Mouse (Mus musculus) heart, adult 8-10 months (tissue): ENCODE measurements at regions not wholly inside any gene's neighbourhood (a gene's known extent, or its start where the extent isn't known, plus 50 kb on each side); places are given as distances from the start of the nearest gene placed in this dataset.

Experiments used
- DNase-seq: peaks from one replicate; pipeline ENCODE4 v3.0.0; 2022; ENCODE audit warnings: low spot score

DNA sequence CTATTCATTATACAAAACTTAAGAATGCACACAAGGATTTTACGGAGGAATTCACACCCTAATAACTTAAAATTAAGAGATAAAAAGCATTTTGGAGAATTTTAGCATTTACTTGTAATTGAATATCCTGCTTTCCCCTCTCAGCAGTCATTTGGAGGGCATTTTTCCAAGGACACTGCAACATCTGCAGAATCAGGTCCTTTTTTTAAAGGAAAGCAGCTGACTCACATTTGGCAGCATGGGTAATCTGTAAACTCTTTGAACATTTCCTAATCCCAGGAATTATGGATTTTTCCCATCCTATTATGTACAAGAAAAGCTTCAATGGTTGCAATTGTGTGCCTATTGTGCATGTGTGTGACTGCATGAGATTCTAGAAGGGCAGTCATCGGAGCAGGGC is 112.0 kb downstream of the Gm19410 start:
- DNase-seq, result no peak

DNA sequence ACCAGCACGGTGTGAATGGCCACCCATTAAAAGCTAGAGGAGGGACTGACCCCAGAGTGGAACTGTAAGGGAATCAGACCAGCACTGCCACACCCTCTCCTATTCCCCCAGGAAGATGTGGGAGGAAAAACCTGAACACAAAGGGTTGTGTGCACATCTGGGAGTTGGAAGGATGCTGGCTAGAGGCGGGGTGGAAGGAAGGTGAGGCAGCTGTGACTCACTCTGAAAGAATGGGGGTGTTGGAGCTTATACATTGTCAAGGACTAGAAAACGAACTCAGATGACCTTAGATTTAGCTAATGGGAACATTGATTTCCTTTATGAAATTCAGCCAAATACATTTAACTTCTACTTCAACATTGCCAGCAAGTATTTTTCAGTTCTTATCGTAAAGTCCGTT is 116.2 kb downstream of the Gm19410 start:
- peak; percentile 86 for DNase-seq

DNA sequence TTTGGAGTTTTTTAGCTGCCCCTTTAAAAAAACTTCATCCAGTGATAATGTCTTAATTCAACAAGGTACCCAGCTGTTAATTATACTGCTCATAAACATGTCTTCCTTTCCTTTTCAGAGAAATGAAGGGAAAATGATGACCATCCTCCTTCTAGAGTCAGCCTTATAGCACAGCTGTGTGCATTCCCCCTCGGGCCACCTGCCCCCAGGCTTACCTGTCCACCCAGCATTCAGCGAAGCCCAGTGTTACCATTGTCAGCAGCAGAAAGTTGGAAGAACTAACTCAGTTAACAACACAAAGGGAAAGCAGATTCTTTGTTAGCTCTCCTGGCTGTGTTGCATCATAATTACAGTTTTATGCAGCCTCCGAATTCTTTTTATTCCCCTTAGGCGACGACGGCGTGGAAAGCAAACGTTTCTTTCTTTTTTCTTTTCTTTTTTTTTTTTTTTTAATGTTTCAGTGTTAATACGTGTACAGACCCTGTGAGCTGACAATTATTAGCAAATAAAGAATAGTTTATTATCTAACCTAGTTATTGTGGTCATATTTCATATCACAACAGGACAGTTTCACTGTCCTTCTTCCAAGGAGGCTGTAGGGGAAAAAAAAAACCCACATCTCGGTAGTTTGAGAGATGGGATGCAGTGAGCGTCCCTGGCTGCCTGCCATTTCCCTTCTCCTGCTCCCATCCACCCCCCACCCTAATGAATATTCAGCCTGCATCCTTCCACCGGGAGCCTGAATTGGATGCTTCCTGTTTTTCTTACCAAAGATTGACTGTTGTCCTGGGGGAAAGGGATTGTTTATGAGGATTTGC is 117.3 kb downstream of the Gm19410 start:
- DNase-seq, result peak; percentile 82

DNA sequence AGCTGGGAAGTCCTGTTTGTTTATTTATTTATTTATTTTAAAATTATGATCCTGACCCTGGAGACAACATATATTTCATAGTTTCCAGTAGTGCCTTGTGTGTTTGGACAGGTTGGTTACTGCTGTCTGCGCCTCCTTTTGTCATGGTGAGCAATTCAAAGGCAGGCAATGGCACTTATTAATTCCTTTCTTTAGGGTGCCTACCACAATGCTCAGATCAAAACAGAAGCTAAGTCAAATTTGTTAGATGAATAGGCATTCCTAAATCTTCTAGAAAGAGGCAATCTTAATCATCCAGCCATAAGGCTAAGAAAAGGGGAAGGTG is 117.8 kb downstream of the Gm19410 start:
- no peak for DNase-seq

DNA sequence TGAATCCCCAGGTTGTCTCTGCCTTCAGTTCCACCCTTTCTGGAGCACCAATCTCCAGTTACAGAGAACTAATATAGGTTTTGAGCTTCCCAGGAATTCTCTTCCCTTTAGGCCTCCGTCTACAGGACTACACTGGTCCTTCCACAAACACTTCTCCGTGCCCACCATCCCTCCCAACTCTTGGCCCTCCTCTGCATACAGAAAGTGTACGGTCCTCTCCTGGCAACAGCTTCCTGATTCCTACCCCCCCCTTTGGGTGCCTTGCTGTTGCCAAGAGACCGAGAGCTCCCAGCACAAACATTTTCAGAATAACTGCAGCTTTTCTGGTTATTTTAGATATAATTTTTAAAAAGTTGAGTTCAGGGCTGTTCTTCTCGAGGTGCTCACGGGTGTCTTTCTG is 119.0 kb downstream of the Gm19410 start:
- DNase-seq, result no peak

DNA sequence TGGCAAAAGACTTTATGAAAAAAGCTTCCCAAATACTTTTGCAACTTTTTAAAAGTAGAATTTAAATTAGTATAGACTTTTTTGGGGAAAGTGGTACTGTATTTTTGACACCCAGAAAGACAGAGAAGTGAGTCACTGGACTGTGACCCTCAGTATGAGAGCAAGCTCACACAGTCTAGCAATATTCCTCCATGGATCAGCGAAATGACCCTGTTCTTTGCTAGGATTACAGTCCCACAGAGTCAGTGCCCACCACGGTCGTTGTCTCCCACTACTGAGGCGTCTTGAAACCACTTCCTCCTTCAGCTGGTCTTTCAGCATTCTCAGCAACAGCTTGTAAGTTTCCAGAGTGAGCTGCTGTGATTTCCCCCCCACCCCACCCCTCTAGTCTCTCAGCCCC is 124.5 kb downstream of the Gm19410 start:
- DNase-seq, result no peak

DNA sequence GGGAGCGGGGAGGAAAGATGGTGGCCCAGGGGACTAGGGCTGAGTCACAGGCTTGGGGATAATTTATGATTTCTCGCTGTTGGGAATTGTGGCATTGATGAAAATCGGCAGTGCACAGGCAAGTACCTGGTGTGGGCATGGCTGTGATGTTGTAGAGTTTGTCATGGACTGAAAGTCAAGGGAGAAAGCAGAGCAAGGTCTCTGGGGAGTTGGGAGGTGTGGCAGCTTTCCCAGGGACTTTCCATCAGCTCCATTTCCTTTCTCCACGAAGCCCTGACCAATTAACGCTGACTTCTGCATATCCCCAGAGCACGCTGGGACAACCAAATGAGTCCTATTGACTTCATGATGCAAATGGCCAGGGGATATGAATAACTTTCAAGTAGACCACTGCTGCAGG is 126.2 kb downstream of the Gm19410 start:
- DNase-seq, result peak; percentile 51

DNA sequence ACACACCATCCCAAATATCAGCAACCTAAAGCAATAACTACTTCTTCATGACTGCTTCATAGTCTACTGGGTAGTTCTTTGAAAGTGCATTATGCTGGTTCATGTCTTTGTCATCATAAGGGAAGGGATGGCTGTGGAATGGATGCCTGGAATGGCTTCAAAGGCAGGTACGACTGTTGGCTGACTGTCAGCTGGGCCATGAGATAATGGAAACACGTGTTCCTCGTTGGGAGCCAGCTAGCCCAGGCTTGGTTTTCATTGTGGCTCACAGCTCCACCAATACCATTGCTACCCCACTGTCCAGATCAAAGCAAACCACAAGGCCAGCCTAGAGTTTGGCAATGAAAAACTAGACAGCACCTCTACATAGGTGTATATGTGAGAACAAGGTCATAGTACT is 132.9 kb downstream of the Gm19410 start:
- no peak for DNase-seq

DNA sequence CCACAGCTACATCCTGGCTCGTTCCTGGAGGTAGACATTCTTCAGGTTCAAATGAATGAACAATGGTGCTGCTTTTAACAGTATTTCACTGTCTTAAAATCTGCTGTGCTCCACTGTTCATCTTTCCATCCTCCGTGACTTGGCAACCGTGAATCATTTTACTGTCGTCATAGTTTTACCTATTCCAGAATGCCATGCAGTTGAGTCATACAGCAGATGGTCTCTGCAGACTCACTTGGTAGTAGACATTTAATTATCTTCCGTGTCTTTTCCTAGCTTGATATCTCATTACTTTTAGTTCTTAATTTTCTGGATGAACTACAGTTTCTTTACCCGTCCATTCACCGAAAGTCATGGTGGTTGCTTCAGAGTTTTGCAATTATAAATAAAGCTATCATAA is 135.9 kb downstream of the Gm19410 start:
- DNase-seq, result no peak

DNA sequence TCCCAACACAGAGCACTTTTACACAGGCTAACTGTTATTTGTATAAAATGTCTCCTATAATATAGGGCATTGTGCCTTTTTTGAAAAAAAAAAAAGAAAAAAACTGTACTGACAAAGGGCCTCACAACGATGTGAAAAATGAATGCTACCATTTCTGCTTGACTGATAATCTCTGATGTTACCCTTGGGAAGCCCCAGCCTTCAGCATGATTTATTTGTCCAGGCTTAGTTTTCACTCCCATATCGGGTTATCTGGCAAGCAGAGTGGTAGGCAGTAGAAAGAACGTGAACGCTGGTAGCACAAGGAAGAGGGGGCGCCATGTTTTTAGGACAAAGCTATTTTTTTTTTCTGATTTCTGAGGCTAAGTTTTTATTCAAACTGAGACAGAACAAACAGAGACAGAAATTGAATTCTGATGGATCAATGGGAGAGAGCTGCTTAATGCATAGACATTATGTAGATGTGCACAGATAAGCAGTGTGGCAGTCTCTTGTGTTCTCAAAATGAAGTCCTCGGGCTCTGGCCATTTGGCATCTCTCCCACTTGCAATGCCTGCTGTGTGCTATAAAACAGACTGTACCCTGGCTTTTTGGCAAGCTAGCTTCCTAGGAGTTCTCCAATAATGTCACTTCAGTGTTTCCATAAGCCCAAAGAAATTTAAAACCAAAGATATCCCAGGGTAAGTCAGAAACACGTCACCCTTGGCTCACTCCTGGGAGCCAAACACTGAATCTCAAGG is 139.3 kb downstream of the Gm19410 start:
- no peak for DNase-seq

DNA sequence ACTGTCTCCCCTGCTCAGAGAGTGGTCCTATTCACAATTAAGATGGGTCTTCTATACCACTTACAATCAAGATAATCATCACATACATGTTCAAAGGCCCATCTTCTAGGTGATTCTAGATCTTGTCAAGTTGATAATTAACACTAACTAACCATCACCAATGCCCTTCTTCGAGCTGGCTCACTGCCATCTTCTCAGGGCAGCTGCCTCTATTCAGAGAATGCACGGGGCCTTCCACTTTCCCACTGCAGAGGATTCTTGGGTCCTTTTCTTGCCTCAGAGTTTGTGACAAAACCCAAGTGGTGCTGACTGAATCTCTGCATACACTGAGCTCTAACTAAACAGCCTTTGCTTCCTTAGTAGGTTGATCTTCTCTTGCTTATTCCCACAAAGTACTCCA is 142.4 kb downstream of the Gm19410 start:
- DNase-seq, result no peak

DNA sequence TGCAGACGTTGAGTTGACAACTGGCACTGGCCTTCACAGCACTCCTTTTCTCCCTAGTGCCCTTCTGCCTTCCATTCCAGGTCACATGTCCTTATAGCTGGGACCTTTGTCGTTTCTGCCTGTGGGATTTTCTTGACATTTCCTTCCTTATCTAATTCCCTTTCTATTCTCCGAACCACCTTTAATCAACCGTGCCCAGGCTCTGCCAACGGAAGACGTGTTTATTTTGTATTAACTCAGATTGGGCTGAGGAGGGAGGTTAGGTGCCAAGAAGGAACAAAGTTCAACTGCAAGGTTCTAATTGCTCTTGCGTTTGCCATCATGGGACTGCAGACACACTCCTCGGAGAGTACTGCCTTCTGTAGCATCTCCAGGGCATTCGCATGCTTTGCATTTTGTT is 146.7 kb downstream of the Gm19410 start:
- no peak for DNase-seq

DNA sequence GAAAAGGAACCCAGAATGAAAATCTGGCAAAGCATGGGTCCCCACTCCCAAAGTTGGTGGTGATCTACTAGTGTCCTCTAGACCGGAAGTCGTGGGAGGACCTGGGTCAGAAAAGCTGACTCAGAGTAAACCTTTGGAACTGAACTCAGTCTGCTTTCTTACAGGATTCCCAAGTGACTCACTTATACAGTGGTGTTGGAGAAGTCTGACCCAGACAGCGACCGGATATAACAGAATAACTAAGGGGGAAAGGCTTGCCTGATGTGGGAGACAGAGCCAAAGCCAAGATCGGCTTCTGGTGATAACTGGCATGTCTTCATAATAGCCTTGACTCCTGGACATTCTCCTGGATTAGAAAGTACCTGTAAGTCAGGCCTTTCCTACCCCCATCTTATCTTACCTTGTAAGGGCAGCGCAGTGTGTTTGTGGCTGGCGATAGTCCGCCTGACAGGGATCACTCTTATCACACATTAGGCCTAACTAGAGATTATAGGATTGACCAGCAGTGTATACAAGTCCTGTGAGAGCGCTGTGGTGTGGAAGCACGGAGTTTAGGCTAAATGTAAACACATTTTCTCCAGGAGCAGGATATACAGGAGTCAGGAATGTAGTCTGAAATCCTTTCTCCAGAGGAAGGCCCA is 150.4 kb downstream of the Gm19410 start:
- DNase-seq, result no peak

DNA sequence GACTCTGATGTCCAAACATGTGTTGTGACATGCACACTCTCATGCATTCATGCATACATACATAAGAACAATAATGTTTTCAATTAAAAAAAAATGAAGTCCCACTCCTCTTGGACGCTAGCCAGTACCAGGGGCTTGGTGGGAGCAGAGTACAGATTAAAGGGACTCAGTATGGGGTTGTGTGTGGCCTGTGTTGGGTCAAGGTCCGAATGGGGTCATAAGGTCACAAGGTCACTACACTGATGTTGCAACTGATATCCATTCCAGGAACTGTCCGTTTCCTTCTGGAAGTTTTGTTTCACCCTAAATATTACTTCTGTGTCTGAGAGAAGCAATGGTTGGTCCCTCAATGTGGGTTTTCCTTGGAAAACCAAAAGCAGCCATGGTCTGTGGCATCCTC is 152.0 kb downstream of the Gm19410 start:
- DNase-seq, result no peak

DNA sequence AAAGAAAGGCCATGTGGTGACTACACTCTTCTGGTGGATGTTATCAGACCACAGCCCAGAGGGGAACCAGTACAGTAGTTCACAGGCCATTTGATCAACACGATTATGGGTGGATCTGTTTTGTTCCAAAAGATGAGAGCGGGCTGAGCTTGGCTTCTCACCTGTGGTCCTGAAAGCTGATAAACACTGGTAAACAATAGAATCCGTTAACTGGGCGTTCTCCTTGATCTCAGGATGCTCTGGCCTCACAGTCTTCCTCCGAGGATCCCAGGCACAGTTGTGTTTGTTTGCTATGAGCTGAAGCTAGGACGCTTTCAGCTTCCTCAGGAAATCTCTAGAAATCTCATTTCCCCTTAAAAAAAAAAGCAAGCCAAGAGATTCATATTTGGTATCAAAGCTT is 153.9 kb downstream of the Gm19410 start:
- peak; percentile 60 for DNase-seq

DNA sequence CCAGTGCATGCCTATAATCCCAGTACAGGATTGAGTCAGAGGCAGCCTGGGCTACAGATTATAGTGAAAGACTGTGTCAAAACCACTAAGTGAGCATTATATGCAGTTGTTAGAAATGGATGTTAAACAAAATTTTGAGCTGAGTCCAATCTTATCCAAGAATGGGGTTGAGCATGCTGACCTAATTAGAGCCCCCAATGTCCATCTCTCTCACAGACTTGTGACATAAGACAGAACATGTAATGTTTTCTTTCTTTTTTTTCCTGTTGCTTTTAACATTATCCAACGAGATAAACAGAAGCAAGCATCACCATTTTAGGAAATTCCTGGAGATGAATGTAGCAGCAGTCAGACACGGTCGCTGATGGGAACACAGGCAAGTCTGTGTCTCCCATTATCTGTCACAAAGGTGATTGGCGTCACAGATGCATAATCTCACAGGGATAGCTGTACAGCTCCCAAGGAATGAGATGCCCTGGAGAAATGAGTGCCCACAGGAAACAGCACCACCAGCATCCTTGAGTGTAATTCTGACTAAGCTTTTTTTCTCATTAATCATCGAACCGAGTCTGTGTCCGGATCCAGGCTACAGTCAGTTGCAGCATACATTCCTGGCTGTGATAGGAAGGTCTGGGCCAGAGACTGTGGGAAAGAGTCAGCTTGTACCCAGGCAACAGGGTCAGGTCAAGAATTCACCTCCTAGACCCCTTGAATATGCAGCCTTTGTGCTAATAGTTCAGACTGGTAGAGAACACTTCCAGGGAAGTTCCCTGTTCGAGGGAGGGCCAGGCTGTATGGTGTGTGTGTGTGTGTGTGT is 154.5 kb downstream of the Gm19410 start:
- DNase-seq, result peak; percentile 14

DNA sequence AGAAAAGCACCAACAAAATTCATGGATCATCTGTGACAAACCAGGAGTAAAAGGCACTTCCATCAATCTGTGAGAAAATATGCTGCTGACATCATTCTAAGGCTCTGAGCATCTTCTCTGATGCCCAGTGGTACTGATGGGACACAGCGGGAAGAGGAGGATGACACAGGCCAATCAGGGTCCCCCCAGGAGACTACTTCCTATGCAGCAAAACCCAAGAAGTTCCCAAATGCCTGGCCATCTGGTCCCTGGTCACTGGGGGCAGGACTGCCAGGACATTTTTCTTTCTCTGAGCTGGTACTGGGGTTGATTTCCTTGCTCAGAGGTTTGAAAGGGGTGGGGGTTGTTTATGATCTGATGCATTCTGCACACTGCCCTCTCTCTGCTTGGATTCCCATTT is 158.4 kb downstream of the Gm19410 start:
- DNase-seq, result no peak

DNA sequence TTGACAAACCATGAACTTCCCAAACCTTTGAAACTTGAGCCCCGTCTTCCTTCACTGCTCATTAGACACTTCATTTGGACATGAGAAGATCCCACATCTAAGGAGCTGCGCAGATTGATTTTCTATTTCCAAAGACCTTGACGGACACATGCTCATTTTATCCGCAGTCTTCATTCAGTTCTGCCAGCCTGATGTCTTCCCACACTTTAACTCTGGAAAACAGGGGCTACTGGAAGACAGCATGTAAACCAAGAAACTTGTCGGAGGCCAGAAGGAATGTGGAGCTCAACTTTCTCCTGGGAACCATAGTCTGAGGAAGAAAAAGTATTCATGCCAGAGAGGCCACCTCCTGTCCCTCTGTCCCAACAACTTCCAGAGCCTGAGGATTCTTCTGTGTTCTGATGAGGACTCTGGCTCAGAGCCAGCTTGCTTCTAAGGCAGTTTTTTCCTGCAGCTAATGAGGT is 161.8 kb downstream of the Gm19410 start:
- peak; percentile 60 for DNase-seq

DNA sequence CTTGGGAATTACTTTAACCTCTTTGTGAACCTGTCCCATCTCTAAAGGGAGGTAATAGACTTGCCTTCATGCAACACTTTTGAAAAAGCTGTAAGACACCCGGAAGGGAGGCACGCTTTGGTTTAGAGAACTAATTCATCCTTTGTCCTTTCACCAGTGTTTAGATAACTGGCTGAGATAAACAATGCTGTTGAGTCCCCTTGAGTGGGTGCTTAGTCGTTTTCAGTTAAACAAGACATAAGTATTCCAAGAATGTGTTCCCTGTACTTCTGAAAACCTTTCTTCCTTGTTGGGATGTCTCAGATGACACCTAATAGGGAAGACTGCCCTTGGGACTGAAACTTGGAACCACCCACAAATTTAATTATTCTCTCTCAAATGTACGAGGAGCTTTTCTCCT is 164.7 kb downstream of the Gm19410 start:
- no peak for DNase-seq

DNA sequence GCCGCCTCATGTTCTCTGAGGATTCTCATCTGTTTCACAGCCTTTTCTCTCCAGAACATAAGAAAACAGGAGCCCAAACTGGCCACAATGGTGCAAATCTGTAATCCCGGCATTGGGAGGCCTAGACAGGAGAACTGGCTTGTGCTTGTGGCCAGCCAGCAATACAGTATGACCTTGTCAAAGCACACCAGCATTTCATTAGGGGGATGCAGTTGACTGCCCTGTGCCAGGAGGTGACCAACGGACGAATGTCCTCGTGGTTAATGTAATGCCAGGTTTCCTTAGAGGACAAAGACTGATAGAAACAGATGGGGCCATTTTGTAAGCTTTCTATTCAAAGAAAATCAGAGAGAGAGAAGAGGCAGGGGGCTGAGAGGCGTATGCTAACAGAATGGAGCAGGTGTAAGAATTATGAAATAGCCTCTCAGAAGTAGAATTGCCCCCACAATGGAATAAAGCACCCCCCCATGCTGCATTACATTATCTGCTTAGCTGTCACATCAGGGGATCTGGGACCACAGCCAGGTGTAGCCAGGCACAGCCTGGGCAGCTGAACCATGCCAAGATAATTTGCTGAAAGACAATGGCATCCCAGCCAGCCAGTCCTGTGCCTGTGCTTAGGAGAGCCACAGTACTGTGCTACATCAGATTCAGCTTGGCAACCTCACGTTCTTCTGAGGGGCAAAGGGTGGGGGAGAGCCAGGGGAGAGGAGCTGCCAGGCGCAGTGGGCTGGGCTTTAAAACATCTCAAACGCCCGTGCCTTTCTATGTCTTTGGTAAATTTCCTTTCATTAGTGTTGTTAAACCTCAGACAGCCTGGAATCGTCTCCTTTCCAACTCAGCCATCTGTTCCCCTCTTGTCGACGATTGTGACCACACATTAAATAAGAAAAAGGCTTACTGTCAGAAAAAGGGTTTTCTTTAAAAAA is 167.9 kb downstream of the Gm19410 start:
- no peak for DNase-seq

DNA sequence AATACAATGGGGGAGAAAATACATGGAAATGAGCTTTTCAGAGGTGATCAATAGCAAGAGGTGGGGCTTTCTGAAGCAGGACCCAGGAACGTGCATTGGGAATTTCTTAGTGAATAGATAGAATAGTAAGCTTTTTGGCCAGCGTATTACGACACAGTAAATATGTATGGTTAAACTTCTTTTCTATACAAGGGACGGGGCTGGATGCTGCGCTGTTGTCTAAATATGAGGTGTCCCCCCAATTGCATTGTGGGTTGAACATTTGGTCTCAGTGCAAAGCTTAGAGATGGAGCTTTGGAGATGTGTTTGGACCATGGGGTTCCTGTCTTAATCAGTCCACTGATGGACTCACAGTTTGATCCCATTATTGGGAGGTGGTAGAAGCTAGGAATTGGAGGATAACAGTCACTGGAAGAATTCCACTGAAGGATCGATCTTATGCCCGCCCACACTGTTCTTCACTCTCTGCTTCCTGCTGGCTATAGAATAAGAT is 168.6 kb downstream of the Gm19410 start:
- DNase-seq, result no peak
